Mouse (Mus musculus) neural tube, embryonic 14.5 days (tissue): ENCODE results near the gene Rasgrf2. TPM values are rescaled to one million over a fixed set of nuclear protein-coding genes. Genes with fewer than 3 reads are reported as not detected.
A peak's percentile ranks its signal among the peaks of the same experiment; 100 is the strongest.
"Not testable (repeated sequence)": the region's sequence is repeated elsewhere in the genome, so short reads cannot be mapped to it uniquely, and the experiment has no call there.

ENCODE experiments used
- ATAC-seq: fragments of 200-750 bp; cut with Nextera tagmentation; 2 replicates; pipeline ENCODE4 v1.8.0; 2017; ENCODE audit warnings: low read depth, mild to moderate bottlenecking, moderate TSS enrichment, moderate library complexity
- H3K27ac ChIP-seq: fragments of 300-500 bp; sonication (generic); 2 replicates; pipeline ENCODE4 v1.5.1; 2014; ENCODE audit warnings: low read depth, mild to moderate bottlenecking, control low read depth, low read length, moderate library complexity, mixed read lengths
- H3K27me3 ChIP-seq: fragments of 300-500 bp; sonication (generic); 2 replicates; pipeline ENCODE4 v1.6.1; 2014; ENCODE audit warnings: low read length; ENCODE audit not compliant: control insufficient read depth, insufficient read depth
- H3K36me3 ChIP-seq: fragments of 300-500 bp; sonication (generic); 2 replicates; pipeline ENCODE4 v1.6.1; 2014; ENCODE audit warnings: low read length, mixed read lengths; ENCODE audit not compliant: control insufficient read depth, insufficient read depth
- H3K4me1 ChIP-seq: fragments of 300-500 bp; sonication (generic); 2 replicates; pipeline ENCODE4 v1.6.1; 2014; ENCODE audit warnings: low read length; ENCODE audit not compliant: control insufficient read depth, insufficient read depth
- H3K4me2 ChIP-seq: fragments of 300-500 bp; sonication (generic); 2 replicates; pipeline ENCODE4 v1.6.1; 2014; ENCODE audit warnings: mild to moderate bottlenecking, low read depth, low read length, control low read depth
- H3K4me3 ChIP-seq: fragments of 300-500 bp; sonication (generic); 2 replicates; pipeline ENCODE4 v1.5.1; 2014; ENCODE audit warnings: low read depth, low read length, control low read depth, mixed read lengths
- H3K9ac ChIP-seq: fragments of 300-500 bp; sonication (generic); replicated peaks from 2 replicates; pipeline ENCODE4 v1.6.1; 2014; ENCODE audit warnings: low read depth, mild to moderate bottlenecking, control low read depth, low read length, mixed read lengths
- H3K9me3 ChIP-seq: fragments of 300-500 bp; sonication (generic); 2 replicates; pipeline ENCODE4 v1.6.1; 2016; ENCODE audit warnings: low read length; ENCODE audit not compliant: control insufficient read depth
- WGBS: fragments of 180-500 bp; shearing (Covaris S2); extraction: QIAGEN DNeasy Blood & Tissue Kit; methylation state at CpG from one replicate; pipeline ENCODE4 v1.1.7; 2014; 5-methylcytosine and 5-hydroxymethylcytosine counted together
- polyA plus RNA-seq: library from polyadenylated mRNA; unstranded; fragments of >200 nt; fragmentation: Nextera tagmentation; extraction: Ambion mirVana; gene quantifications from 2 replicates; pipeline ENCODE4 v1.2.1, GENCODE M21; 2014

Rasgrf2 gene
- polyA plus RNA-seq = 4.3 and 8.7 TPM in 2 replicates

DNA sequence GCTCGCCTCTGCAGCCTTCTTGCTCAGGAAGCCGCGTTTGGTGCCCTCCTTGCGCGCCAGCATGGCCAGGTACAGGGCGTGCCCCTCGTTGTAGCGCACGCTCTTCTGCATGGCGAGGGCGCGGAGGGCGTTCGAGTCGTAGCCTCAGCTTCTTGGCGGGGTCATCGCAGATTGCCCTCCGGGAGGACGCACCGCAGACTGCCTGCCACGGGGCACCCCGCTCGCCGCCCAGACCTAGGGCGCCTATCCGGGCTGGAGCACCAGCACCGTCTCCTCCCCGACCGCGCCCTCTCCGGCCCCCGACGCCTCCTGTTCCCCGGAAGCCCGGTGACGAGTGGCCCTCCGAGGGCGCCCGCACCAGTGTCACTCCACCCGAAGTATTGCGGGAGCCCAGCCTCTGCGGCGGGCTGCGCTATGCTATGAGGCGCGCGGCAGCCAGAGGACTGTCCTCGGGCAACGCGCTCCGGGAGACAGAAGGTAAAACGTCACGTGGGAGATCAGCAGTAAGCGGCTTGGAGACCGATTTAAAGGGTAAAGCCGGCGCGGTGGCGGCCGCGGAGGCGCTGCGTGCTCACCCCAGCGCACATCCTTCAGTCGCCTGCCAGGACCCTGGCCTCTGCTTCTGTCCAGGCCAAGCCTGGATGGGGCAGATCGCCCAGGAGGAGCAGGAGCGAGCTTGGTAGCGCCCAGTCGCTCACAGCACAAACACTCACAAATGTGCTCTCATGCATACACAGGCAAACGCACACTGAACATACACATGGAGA lies at the start of gene Rasgrf2:
TSS of gene Rasgrf2 (minus strand) at position 273 of the 767 bp plus-strand sequence.
- 0 out of 2 replicates have a peak, but pooled peaks cover 2% of the 10 kb centered on the region for H3K4me1 ChIP-seq
- no peaks in the 10 kb centered on the region for H3K36me3 ChIP-seq
- WGBS = under 1% methylated on average over 70 of the region's 70 CpGs
- H3K27me3 ChIP-seq = peaks cover 10% of the 10 kb centered on the region; the same call in 1 of the 2 replicates
- peak within 1 kb of the TSS; percentile 56 for H3K9ac ChIP-seq
- peak within 1 kb of the TSS; percentile 57 for H3K4me3 ChIP-seq
- peak; percentile 94 for ATAC-seq
- H3K4me2 ChIP-seq = peak within 1 kb of the TSS; percentile 85
- H3K27ac ChIP-seq = no peak within 1 kb of the TSS
- no peaks in the 10 kb centered on the region for H3K9me3 ChIP-seq

DNA sequence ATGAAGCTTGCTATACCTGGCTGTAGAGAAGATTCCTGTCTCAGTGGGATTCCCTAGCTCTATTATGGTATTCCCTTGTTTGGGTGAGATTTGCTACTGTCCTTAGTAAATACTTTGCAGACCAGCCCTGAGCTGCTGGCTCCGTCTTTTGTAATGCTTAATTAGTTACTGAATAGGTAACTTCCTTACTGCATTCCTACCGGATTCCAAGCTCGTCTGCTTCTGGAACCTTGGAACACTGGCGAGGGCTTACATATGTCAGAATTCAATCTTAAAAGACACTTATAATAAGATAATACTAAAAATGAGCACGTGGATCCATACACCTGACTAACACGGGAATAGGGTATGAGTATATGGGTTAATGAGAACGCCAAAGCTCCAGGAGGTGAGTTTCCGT lies 41.2 kb upstream of the Rasgrf2 start:
- not testable (repeated sequence) for H3K4me1 ChIP-seq, H3K27me3 ChIP-seq, H3K27ac ChIP-seq, H3K4me3 ChIP-seq, ATAC-seq, H3K9me3 ChIP-seq, H3K9ac ChIP-seq, H3K4me2 ChIP-seq, H3K36me3 ChIP-seq
- 85% methylated on average over 8 of the region's 8 CpGs for WGBS

DNA sequence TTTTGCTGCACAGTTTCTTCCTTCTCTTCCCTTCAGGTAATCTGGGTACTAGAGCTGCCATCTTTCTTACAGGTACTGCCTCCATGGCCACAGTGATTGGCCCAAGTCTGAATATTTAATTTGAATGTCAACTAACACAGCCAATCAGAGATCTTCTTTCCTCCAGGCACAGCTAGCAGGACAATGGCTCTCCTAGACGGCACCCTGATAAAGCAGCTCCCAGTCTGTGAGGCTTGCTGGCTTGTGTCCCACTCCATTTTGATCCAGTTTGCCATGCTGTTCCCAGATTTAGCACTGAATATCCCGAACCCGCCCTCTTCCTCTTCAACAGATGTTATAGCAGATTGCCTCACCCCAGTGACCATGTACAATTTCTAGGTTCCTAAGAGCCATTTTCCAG lies 19.1 kb upstream of the Rasgrf2 start:
- H3K27ac ChIP-seq = no peak overlapping the region
- H3K9me3 ChIP-seq = no peaks in the 10 kb centered on the region
- H3K27me3 ChIP-seq = no peaks in the 10 kb centered on the region
- no peak overlapping the region for H3K4me2 ChIP-seq
- H3K9ac ChIP-seq = no peak overlapping the region
- ATAC-seq = no peak
- H3K4me1 ChIP-seq = no peaks in the 10 kb centered on the region
- H3K4me3 ChIP-seq = no peak overlapping the region
- 86% methylated on average over 3 of the region's 3 CpGs for WGBS
- no peaks in the 10 kb centered on the region for H3K36me3 ChIP-seq

DNA sequence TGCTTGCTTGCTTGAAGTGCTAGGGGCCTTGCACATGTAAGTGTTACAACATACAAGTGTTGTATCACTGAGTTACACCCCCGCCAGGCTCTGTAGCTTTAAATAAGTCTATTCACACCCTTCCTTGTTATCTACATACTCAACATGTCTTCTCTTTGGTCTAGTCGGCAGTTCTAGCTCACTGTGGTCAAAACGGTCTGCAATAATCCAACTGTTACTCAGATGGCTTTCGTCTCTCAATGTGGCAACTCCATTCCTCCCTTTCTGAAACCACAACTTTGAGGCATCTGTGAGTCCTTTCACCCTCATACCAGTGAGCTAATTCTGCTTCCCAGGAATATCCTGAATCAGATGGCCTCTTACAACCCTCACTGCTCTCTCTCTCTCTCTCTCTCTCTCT lies 17.4 kb upstream of the Rasgrf2 start:
- WGBS = 90% methylated on average over 4 of the region's 4 CpGs
- Histone ChIP-seq H3K4me3 (no peak overlapping the region), H3K27ac (no peak overlapping the region), H3K36me3 (no peaks in the 10 kb centered on the region), H3K4me2 (no peak overlapping the region), H3K9me3 (peaks cover 3% of the 10 kb centered on the region; the same call in 1 of the 2 replicates), H3K4me1 (no peaks in the 10 kb centered on the region), H3K9ac (no peak overlapping the region), H3K27me3 (no peaks in the 10 kb centered on the region)
- ATAC-seq = no peak

DNA sequence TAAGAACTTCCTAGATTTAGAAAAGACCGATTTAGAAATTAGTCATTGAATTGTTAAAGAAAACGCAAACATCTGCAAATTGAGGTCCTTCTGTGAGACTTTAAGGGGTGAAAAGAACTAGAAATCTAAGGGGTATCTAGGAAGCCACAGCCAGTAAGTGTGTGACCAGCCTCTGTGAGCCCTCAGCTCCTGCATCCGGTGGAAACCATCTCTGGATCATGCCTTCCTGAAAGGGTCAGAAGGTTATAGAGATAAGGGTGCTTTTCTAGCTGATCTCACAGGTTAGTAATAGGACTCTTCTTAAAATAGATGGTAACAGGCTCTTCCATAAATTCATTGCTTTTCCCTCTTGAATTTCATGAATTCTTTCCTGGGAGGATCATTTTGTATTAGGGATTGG lies 3.3 kb upstream of the Rasgrf2 start:
- Histone ChIP-seq H3K9ac (no peak overlapping the region), H3K4me2 (no peak overlapping the region), H3K9me3 (no peaks in the 10 kb centered on the region), H3K4me1 (0 out of 2 replicates have a peak, but pooled peaks cover 2% of the 10 kb centered on the region), H3K4me3 (no peak overlapping the region), H3K27me3 (peaks cover 10% of the 10 kb centered on the region; the same call in 1 of the 2 replicates), H3K27ac (no peak overlapping the region), H3K36me3 (no peaks in the 10 kb centered on the region)
- no peak for ATAC-seq
- WGBS = 87% methylated on average over 3 of the region's 3 CpGs

DNA sequence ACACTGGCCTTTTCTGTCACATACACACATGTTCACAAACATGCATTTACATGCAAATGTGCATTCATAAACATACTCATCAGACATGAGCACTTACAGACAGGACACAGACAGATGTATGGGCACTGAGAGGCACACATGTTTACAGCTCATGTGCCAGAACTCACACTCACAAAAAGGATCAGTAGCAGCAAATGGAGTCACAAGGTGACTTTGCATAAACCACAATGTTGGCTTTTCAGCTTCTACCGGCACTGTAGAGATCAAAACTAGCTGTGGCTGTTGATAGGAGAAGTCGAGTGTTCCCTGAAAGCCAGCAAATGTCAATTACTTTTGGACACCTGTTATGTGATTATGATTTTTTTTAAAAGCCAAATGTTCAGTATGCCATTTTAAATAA lies 1.1 kb upstream of the Rasgrf2 start:
- whole genome bisulfite sequencing = 64% methylated on average over 2 of the region's 2 CpGs

DNA sequence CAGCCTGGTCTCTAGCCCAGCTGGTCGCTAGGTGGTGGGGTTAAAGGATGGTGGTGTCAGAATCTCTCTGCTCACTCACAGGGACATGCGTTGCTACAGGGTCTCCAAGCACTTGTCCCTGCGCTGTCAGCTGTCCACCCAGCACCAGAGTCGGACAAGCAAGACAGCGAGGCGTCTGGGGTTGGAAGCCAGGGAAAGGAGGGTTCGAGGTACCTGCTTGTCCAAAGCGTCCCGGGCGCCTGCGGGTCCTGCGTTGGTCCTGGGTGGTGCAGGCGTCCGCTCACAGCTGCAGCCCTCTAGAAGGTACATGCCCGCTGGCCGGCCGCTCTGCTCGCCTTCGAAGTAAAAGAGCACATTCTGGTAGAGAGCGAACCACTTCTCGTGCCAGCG lies 467 bp downstream of the Rasgrf2 start:
- Histone ChIP-seq H3K36me3 (no peaks in the 10 kb centered on the region), H3K4me2 (peak overlapping the region; percentile 85), H3K4me3 (peak overlapping the region; percentile 57), H3K9me3 (no peaks in the 10 kb centered on the region), H3K4me1 (0 out of 2 replicates have a peak, but pooled peaks cover 2% of the 10 kb centered on the region), H3K9ac (peak overlapping the region; percentile 56), H3K27me3 (peaks cover 10% of the 10 kb centered on the region; the same call in 1 of the 2 replicates), H3K27ac (no peak overlapping the region)
- peak; percentile 58 for ATAC-seq
- 12% methylated on average over 22 of the region's 22 CpGs for WGBS

More for the DNA sequence above, 1.1 kb upstream of the Rasgrf2 start:
- Histone ChIP-seq H3K27ac (no peak overlapping the region), H3K36me3 (no peaks in the 10 kb centered on the region), H3K9me3 (no peaks in the 10 kb centered on the region), H3K4me1 (0 out of 2 replicates have a peak, but pooled peaks cover 2% of the 10 kb centered on the region), H3K27me3 (peaks cover 10% of the 10 kb centered on the region; the same call in 1 of the 2 replicates), H3K4me3 (no peak overlapping the region), H3K4me2 (no peak overlapping the region), H3K9ac (no peak overlapping the region)
- no peak for ATAC-seq

DNA sequence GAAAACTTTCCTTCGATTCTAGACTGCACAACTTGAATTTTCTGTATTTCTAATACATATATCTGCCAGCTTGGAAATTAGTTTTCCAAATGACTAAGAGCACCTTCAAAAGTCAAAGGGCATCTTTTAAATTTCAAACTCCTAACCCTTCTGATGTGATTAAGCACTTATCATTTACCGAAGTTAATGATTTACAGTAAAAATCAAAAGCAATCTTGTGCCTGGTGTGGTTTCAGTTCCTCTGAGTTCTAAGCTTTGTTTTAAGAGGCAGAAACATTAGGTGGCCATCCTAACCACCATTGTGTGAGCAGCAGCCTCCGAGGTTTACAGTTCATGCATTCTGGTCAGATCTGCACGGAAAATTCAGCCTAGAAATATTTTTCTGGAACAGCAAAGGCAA lies 1.6 kb downstream of the Rasgrf2 start:
- Histone ChIP-seq H3K9me3 (no peaks in the 10 kb centered on the region), H3K27ac (no peak overlapping the region), H3K4me3 (no peak overlapping the region), H3K36me3 (no peaks in the 10 kb centered on the region), H3K4me2 (no peak overlapping the region), H3K27me3 (peaks cover 10% of the 10 kb centered on the region; the same call in 1 of the 2 replicates), H3K9ac (no peak overlapping the region), H3K4me1 (0 out of 2 replicates have a peak, but pooled peaks cover 2% of the 10 kb centered on the region)
- WGBS = 81% methylated on average over 4 of the region's 4 CpGs
- no peak for ATAC-seq

DNA sequence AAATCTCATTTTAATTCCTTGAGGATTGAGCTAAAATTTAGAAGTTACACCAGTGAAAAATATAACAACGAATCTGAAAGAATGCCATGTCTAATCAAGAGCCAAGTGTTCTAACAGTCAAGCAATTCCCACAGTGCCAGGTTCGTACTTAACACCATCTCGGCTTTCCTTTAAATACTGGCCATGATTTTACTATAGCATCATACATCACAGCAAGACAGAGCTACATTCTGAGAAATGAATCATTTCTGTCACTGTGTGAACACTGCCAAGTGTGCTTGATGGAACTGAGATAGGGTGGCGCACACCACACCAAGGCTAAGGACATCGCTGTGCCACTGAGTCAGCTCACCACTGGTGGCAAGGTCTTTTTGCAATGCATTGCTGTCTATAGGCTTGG lies 5.6 kb downstream of the Rasgrf2 start:
- Histone ChIP-seq H3K36me3 (no peaks in the 10 kb centered on the region), H3K27me3 (peaks cover 1% of the 10 kb centered on the region; the same call in 1 of the 2 replicates), H3K27ac (no peak overlapping the region), H3K9ac (no peak overlapping the region), H3K4me3 (no peak overlapping the region), H3K4me2 (no peak overlapping the region), H3K4me1 (no peaks in the 10 kb centered on the region), H3K9me3 (no peaks in the 10 kb centered on the region)
- 91% methylated on average over 5 of the region's 5 CpGs for WGBS
- ATAC-seq = no peak
